Mouse (Mus musculus) thymus, adult 2 months (tissue): ENCODE results near the gene Tusc2.

Experiments
- CTCF ChIP-seq: fragments of 200-500 bp; IDR thresholded peaks from 2 replicates; pipeline ENCODE4 v1.5.1; 2012; ENCODE audit warnings: mild to moderate bottlenecking, control low read depth, low read length, moderate library complexity, borderline replicate concordance; ENCODE audit not compliant: control insufficient read depth, poor library complexity, insufficient read depth; ENCODE audit errors: extremely low read depth
- POLR2A ChIP-seq: fragments of 200-500 bp; IDR thresholded peaks from 2 replicates; pipeline ENCODE4 v1.6.1; 2012; ENCODE audit warnings: mild to moderate bottlenecking, low read length, control low read depth, moderate library complexity; ENCODE audit not compliant: control insufficient read depth, poor library complexity, insufficient read depth; ENCODE audit errors: extremely low read depth

GRCm38 (mm10) chr9:107539940-107540339 is 23.1 kb upstream of the Tusc2 start:
- TF ChIP-seq POLR2A = no peak
- no peak for TF ChIP-seq CTCF
